In the genomic region with DNA sequence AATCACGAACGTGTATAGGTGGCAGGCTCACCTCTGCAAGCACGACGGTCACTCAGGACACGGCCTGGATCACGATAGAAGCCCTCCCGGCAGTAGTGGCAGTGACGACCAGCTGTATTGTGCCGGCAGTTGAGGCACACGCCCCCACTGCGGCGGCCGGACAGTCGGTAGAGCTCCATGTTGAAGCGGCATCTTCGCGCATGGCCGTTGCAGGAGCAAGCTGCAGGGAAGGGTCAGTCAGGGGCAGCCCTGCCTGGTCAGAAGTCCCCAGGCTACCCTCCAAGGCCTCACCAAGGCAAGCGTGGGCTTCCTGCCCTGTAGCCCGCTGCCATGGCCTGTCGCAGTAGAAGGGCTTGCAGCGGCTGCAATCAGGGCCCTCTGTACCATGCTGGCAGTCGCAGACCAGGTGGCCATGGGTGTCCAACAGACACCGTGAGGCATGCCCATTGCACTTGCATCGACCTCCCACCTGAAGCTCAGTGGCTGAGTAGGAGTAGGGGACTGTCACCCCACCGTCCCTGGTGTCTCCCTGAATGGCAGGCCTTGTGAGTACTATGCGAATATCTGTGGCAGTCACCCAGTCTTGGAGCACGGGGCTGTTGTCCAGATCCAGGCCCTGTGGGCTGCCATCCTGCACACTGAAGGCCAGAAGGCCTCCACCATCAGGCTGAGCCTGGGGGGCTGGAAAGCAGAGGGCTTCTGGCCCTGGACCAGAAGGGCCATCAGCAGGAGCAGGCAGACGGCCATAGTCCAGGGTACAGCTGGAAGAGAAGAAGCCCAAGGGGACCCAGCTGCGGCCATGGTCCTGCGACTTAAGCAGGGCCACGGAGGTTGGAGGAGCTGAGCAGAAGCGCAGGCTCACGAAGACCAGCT, we compare ENCODE assay signal across 8 mouse cellular contexts. TPM values are rescaled to one million over a fixed set of nuclear protein-coding genes. Genes with fewer than 3 reads are reported as not detected.
DNase-seq lines count a peak whose midpoint lies in the region; ATAC-seq and TF ChIP-seq lines count a peak whose summit lies in the region.

No protein-coding gene starts in this region.

- no peaks in the 10 kb centered on the region for H3K9me3 ChIP-seq in MEL (replicated peaks; ENCODE audit: insufficient read depth, low read length)
- no peaks in the 10 kb centered on the region for H3K9me3 ChIP-seq in heart, postnatal 0 days (replicated peaks; ENCODE audit: control insufficient read depth, low read length)
- H3K9me3 ChIP-seq in liver, postnatal 0 days (ENCODE audit: low read length), result no peaks in the 10 kb centered on the region

- H3K27me3 ChIP-seq in heart, adult 2 months (ENCODE audit: control insufficient read depth, insufficient read depth, low read length), result no peaks in the 10 kb centered on the region
- no peaks in the 10 kb centered on the region for H3K27me3 ChIP-seq in MEL (ENCODE audit: control insufficient read depth in 1 of 2, insufficient read depth in 2 of 2, low read length in 2 of 2)
- peaks cover 48% of the 10 kb centered on the region for H3K27me3 ChIP-seq in heart, postnatal 0 days (ENCODE audit: control insufficient read depth, insufficient read depth, low read length)
- peaks cover 32% of the 10 kb centered on the region for H3K27me3 ChIP-seq in liver, postnatal 0 days (ENCODE audit: insufficient read depth, low read length)

- intact Hi-C loops in heart, adult 2 months (cut with DNase I), result loop anchor here (1.0 kb wide), 1 partner anchor 12 kb away; the partner anchor contains the start of gene Tedc2

- WGBS in heart, adult 2 months, result 85% methylated on average over 34 of the region's 34 CpGs
- WGBS in heart, postnatal 0 days, result 79% methylated on average over 34 of the region's 34 CpGs
- 74% methylated on average over 34 of the region's 34 CpGs for WGBS in liver, postnatal 0 days (ENCODE audit: insufficient replicate concordance)

- H3K79me2 ChIP-seq in heart, adult 2 months (replicated peaks; ENCODE audit: control insufficient read depth, insufficient read depth, low read length), result no peaks in the 10 kb centered on the region
- H3K79me2 ChIP-seq in MEL (ENCODE audit: control insufficient read depth, insufficient read depth, low read length, poor library complexity), result peaks cover 31% of the 10 kb centered on the region

- no peak for TF ChIP-seq EP300 in heart, adult 2 months (IDR thresholded peaks at IDR 0.05; ENCODE audit: insufficient read depth, low read depth, low read length)
- no peak for TF ChIP-seq EP300 in MEL (IDR thresholded peaks at IDR 0.05; ENCODE audit: low read depth in 1 of 2, low read length in 2 of 2)
- TF ChIP-seq EP300 in heart, postnatal 0 days (IDR thresholded peaks at IDR 0.05; ENCODE audit: low read depth), result no peak
- TF ChIP-seq EP300 in liver, postnatal 0 days (IDR thresholded peaks at IDR 0.05; ENCODE audit: low read depth), result no peak

- no peak for DNase-seq in heart, adult 2 months
- no peak for DNase-seq in heart, adult 8-10 months (ENCODE audit: low spot score)
- no peak for DNase-seq in MEL (ENCODE audit: low read depth, low spot score)
- no peak for DNase-seq in heart, postnatal 0 days (ENCODE audit: low spot score)
- no peak for DNase-seq in liver, postnatal 0 days
- no peak for DNase-seq in spleen, postnatal 10 days (ENCODE audit: low spot score in 2 of 2)
- DNase-seq in thymus, postnatal 10 days (ENCODE audit: low spot score in 2 of 2), result no peak

- no peak overlapping the region for H3K27ac ChIP-seq in heart, adult 2 months
- H3K27ac ChIP-seq in MEL (ENCODE audit: control insufficient read depth, low read depth, low read length), result peak overlapping the region; percentile 56
- H3K27ac ChIP-seq in heart, postnatal 0 days (ENCODE audit: low read depth), result no peak overlapping the region
- H3K27ac ChIP-seq in liver, postnatal 0 days (ENCODE audit: low read depth), result peak overlapping the region; percentile 90

- no peak for TF ChIP-seq RAD21 in MEL (IDR thresholded peaks at IDR 0.05; ENCODE audit: low read depth, low read length)

- ATAC-seq in heart, postnatal 0 days (ENCODE audit: insufficient read depth, low read depth), result no peak
- ATAC-seq in liver, postnatal 0 days, result no peak
- ATAC-seq in megakaryocyte progenitor cell, adult 5-6 weeks (replicated peaks; ENCODE audit: poor library complexity), result no peak

- TF ChIP-seq CTCF in heart, adult 2 months (IDR thresholded peaks at IDR 0.05), result no peak
- no peak for TF ChIP-seq CTCF in MEL (IDR thresholded peaks at IDR 0.05 in 2 of 3, conservative IDR thresholded peaks at IDR 0.05 in 1 of 3; ENCODE audit: control insufficient read depth in 1 of 3, insufficient read depth in 1 of 3, low read depth in 2 of 3, low read length in 3 of 3, poor library complexity in 1 of 3, severe bottlenecking in 1 of 3)
- no peak for TF ChIP-seq CTCF in heart, postnatal 0 days (IDR thresholded peaks at IDR 0.05; ENCODE audit: low read depth)
- no peak for TF ChIP-seq CTCF in liver, postnatal 0 days (IDR thresholded peaks at IDR 0.05; ENCODE audit: low read depth)

- no peak for TF ChIP-seq POLR2A in heart, adult 2 months (IDR thresholded peaks at IDR 0.05; ENCODE audit: insufficient read depth, low read depth, low read length)
- no peak for TF ChIP-seq POLR2A in MEL (IDR thresholded peaks at IDR 0.05; ENCODE audit: control insufficient read depth in 1 of 2, insufficient read depth in 1 of 2, low read depth in 1 of 2, low read length in 2 of 2, poor library complexity in 1 of 2)

- peak overlapping the region; percentile 45 for H3K4me3 ChIP-seq in heart, adult 2 months
- H3K4me3 ChIP-seq in MEL (ENCODE audit: control insufficient read depth in 1 of 2, insufficient read depth in 1 of 2, low read depth in 2 of 2, low read length in 2 of 2), result peak overlapping the region; percentile 49 to 63
- H3K4me3 ChIP-seq in heart, postnatal 0 days (ENCODE audit: low read depth, low read length), result peak overlapping the region; percentile 39; the same call in 1 of the 2 replicates
- peak overlapping the region; percentile 50 for H3K4me3 ChIP-seq in liver, postnatal 0 days (ENCODE audit: low read depth, low read length)

- H3K4me1 ChIP-seq in heart, adult 2 months (ENCODE audit: control insufficient read depth, insufficient read depth, low read length), result peaks cover 21% of the 10 kb centered on the region
- peaks cover 6 to 38% of the 10 kb centered on the region in 2 experiments for H3K4me1 ChIP-seq in MEL (ENCODE audit: control insufficient read depth in 1 of 2, insufficient read depth in 2 of 2, low read length in 2 of 2)
- peaks cover 49% of the 10 kb centered on the region for H3K4me1 ChIP-seq in heart, postnatal 0 days (ENCODE audit: control insufficient read depth, insufficient read depth)
- H3K4me1 ChIP-seq in liver, postnatal 0 days (ENCODE audit: insufficient read depth), result peaks cover 89% of the 10 kb centered on the region

- H3K4me2 ChIP-seq in heart, postnatal 0 days (ENCODE audit: low read depth, low read length), result peak overlapping the region; percentile 71
- H3K4me2 ChIP-seq in liver, postnatal 0 days (ENCODE audit: low read depth, low read length), result peak overlapping the region; percentile 99

- H3K9ac ChIP-seq in heart, adult 2 months (ENCODE audit: low read depth, low read length), result peak overlapping the region; percentile 82
- peak overlapping the region; percentile 93 for H3K9ac ChIP-seq in MEL (ENCODE audit: control insufficient read depth, low read depth, low read length, poor library complexity, severe bottlenecking)
- H3K9ac ChIP-seq in heart, postnatal 0 days (replicated peaks; ENCODE audit: low read depth, low read length), result 0 out of 2 replicates have a peak overlapping the region, but pooled peaks have one; percentile 49
- H3K9ac ChIP-seq in liver, postnatal 0 days (replicated peaks), result peak overlapping the region; percentile 62

- no peaks in the 10 kb centered on the region for H3K36me3 ChIP-seq in heart, adult 2 months (ENCODE audit: control insufficient read depth, insufficient read depth, low read length)
- H3K36me3 ChIP-seq in MEL (ENCODE audit: control insufficient read depth in 1 of 2, insufficient read depth in 2 of 2, low read length in 2 of 2), result peaks cover 0 to 26% of the 10 kb centered on the region in 2 experiments; a peak in 2 of 4 replicates
- H3K36me3 ChIP-seq in heart, postnatal 0 days (replicated peaks; ENCODE audit: control insufficient read depth, insufficient read depth, low read length), result no peaks in the 10 kb centered on the region
- no peaks in the 10 kb centered on the region for H3K36me3 ChIP-seq in liver, postnatal 0 days (replicated peaks; ENCODE audit: insufficient read depth, low read length)

RNA-seq across cellular contexts. Expression of gene Ntn3, which starts 1.3 kb away (rescaled TPM):
- total RNA-seq in heart, adult 2 months (2021), result 1 to 10 TPM in 1 of 2 experiments, under 1 TPM in 1; 0.97 to 1.0 TPM
- 0.64 and 1.1 TPM in 2 replicates for polyA plus RNA-seq in heart, adult 2 months (2012; rRNA removed)
- 1 to 10 TPM in 2 of 4 experiments, under 1 TPM in 2; 0.66 to 1.5 (median 0.89) TPM for total RNA-seq in heart, adult 8-10 months (2022)
- total RNA-seq in MEL (2012; rRNA removed), result 1.7 and 2.7 TPM in 2 replicates
- polyA plus RNA-seq in MEL (2012; ENCODE audit: insufficient read depth in 1 of 2, insufficient read length in 2 of 2, low read depth in 1 of 2, low replicate concordance in 2 of 2, missing spikeins in 1 of 2), result 1 to 10 TPM in 1 of 2 experiments, not detected in 1; 2.5 TPM
- 5.1 and 7.3 TPM in 2 replicates for total RNA-seq in heart, postnatal 0 days (2014; rRNA removed; ENCODE audit: low replicate concordance)
- polyA plus RNA-seq in heart, postnatal 0 days (2015; fragmentation: Nextera tagmentation; extraction: Ambion mirVana), result 0.59 and 0.74 TPM in 2 replicates
- polyA plus RNA-seq in liver, postnatal 0 days (2015; fragmentation: Nextera tagmentation; extraction: Ambion mirVana), result 0.37 and 0.45 TPM in 2 replicates
- total RNA-seq in megakaryocyte progenitor cell, adult 5-6 weeks (2015), result 0.15 TPM in 1 of 2 replicates, not detected in the other
- total RNA-seq in megakaryocyte progenitor cell, adult 5-6 weeks (2017), result 0.12 and 0.30 TPM in 2 replicates

RNA-seq across cellular contexts. Expression of gene Tbc1d24, which starts 2.6 kb away (rescaled TPM):
- total RNA-seq in heart, adult 2 months (2021), result 10 to 100 TPM; 10.3 to 11.0 TPM
- 11.3 and 29.1 TPM in 2 replicates for polyA plus RNA-seq in heart, adult 2 months (2012; rRNA removed)
- 10 to 100 TPM; 11.5 to 14.5 (median 12.6) TPM for total RNA-seq in heart, adult 8-10 months (2022)
- total RNA-seq in MEL (2012; rRNA removed), result 21.8 and 24.3 TPM in 2 replicates
- 10 to 100 TPM; 27.3 to 34.2 TPM for polyA plus RNA-seq in MEL (2012; ENCODE audit: insufficient read depth in 1 of 2, insufficient read length in 2 of 2, low read depth in 1 of 2, low replicate concordance in 2 of 2, missing spikeins in 1 of 2)
- 9.1 and 19.3 TPM in 2 replicates for total RNA-seq in heart, postnatal 0 days (2014; rRNA removed; ENCODE audit: low replicate concordance)
- 2.8 and 2.9 TPM in 2 replicates for polyA plus RNA-seq in heart, postnatal 0 days (2015; fragmentation: Nextera tagmentation; extraction: Ambion mirVana)
- 2.0 and 4.2 TPM in 2 replicates for polyA plus RNA-seq in liver, postnatal 0 days (2015; fragmentation: Nextera tagmentation; extraction: Ambion mirVana)
- 3.6 and 6.4 TPM in 2 replicates for total RNA-seq in megakaryocyte progenitor cell, adult 5-6 weeks (2015)
- 6.4 and 6.6 TPM in 2 replicates for total RNA-seq in megakaryocyte progenitor cell, adult 5-6 weeks (2017)

RNA-seq across cellular contexts. Expression of gene Tedc2, which starts 12.6 kb away (rescaled TPM):
- total RNA-seq in heart, adult 2 months (2021), result 1 to 10 TPM; 2.0 TPM
- polyA plus RNA-seq in heart, adult 2 months (2012; rRNA removed), result 3.8 and 5.2 TPM in 2 replicates
- 1 to 10 TPM; 1.7 to 2.9 (median 2.5) TPM for total RNA-seq in heart, adult 8-10 months (2022)
- 18.5 and 22.6 TPM in 2 replicates for total RNA-seq in MEL (2012; rRNA removed)
- 10 to 100 TPM in 1 of 2 experiments, not detected in 1; 24.6 TPM for polyA plus RNA-seq in MEL (2012; ENCODE audit: insufficient read depth in 1 of 2, insufficient read length in 2 of 2, low read depth in 1 of 2, low replicate concordance in 2 of 2, missing spikeins in 1 of 2)
- total RNA-seq in heart, postnatal 0 days (2014; rRNA removed; ENCODE audit: low replicate concordance), result 12.7 and 13.6 TPM in 2 replicates
- 3.1 and 4.2 TPM in 2 replicates for polyA plus RNA-seq in heart, postnatal 0 days (2015; fragmentation: Nextera tagmentation; extraction: Ambion mirVana)
- polyA plus RNA-seq in liver, postnatal 0 days (2015; fragmentation: Nextera tagmentation; extraction: Ambion mirVana), result 6.7 and 7.4 TPM in 2 replicates
- 7.8 and 10.2 TPM in 2 replicates for total RNA-seq in megakaryocyte progenitor cell, adult 5-6 weeks (2015)
- 13.9 and 16.2 TPM in 2 replicates for total RNA-seq in megakaryocyte progenitor cell, adult 5-6 weeks (2017)

RNA-seq across cellular contexts. Expression of gene Atp6v0c, which starts 38.5 kb away (rescaled TPM):
- 100 to 1,000 TPM; 219 to 255 TPM for total RNA-seq in heart, adult 2 months (2021)
- polyA plus RNA-seq in heart, adult 2 months (2012; rRNA removed), result 732 and 788 TPM in 2 replicates
- 100 to 1,000 TPM; 224 to 240 (median 231) TPM for total RNA-seq in heart, adult 8-10 months (2022)
- 58.4 and 59.3 TPM in 2 replicates for total RNA-seq in MEL (2012; rRNA removed)
- 100 to 1,000 TPM; 125 to 515 TPM for polyA plus RNA-seq in MEL (2012; ENCODE audit: insufficient read depth in 1 of 2, insufficient read length in 2 of 2, low read depth in 1 of 2, low replicate concordance in 2 of 2, missing spikeins in 1 of 2)
- 238 and 355 TPM in 2 replicates for total RNA-seq in heart, postnatal 0 days (2014; rRNA removed; ENCODE audit: low replicate concordance)
- 552 and 570 TPM in 2 replicates for polyA plus RNA-seq in heart, postnatal 0 days (2015; fragmentation: Nextera tagmentation; extraction: Ambion mirVana)
- 422 and 445 TPM in 2 replicates for polyA plus RNA-seq in liver, postnatal 0 days (2015; fragmentation: Nextera tagmentation; extraction: Ambion mirVana)
- 405 and 437 TPM in 2 replicates for total RNA-seq in megakaryocyte progenitor cell, adult 5-6 weeks (2015)
- 109 and 145 TPM in 2 replicates for total RNA-seq in megakaryocyte progenitor cell, adult 5-6 weeks (2017)

RNA-seq across cellular contexts. Expression of gene Ccnf, which starts 43.3 kb away (rescaled TPM):
- under 1 TPM; 0.57 to 0.59 TPM for total RNA-seq in heart, adult 2 months (2021)
- polyA plus RNA-seq in heart, adult 2 months (2012; rRNA removed), result 0.44 and 0.49 TPM in 2 replicates
- under 1 TPM; 0.22 to 0.66 (median 0.40) TPM for total RNA-seq in heart, adult 8-10 months (2022)
- total RNA-seq in MEL (2012; rRNA removed), result 34.5 and 38.0 TPM in 2 replicates
- 10 to 100 TPM in 1 of 2 experiments, not detected in 1; 73.9 TPM for polyA plus RNA-seq in MEL (2012; ENCODE audit: insufficient read depth in 1 of 2, insufficient read length in 2 of 2, low read depth in 1 of 2, low replicate concordance in 2 of 2, missing spikeins in 1 of 2)
- 12.4 and 13.8 TPM in 2 replicates for total RNA-seq in heart, postnatal 0 days (2014; rRNA removed; ENCODE audit: low replicate concordance)
- polyA plus RNA-seq in heart, postnatal 0 days (2015; fragmentation: Nextera tagmentation; extraction: Ambion mirVana), result 7.2 and 7.5 TPM in 2 replicates
- polyA plus RNA-seq in liver, postnatal 0 days (2015; fragmentation: Nextera tagmentation; extraction: Ambion mirVana), result 26.2 and 29.6 TPM in 2 replicates
- total RNA-seq in megakaryocyte progenitor cell, adult 5-6 weeks (2015), result 21.2 and 22.7 TPM in 2 replicates
- total RNA-seq in megakaryocyte progenitor cell, adult 5-6 weeks (2017), result 27.4 and 40.3 TPM in 2 replicates

Comparison
In these comparisons a context has a peak if more than half of its experiments do, and no peak if none do; other contexts are left out.
1. H3K27ac ChIP-seq: peak in MEL (single experiment) and liver, postnatal 0 days (single experiment); none in heart, adult 2 months (single experiment) and heart, postnatal 0 days (single experiment).
2. Peak in every context shown above with its lines, with median percentiles within 50 percentile points of each other: H3K4me3 ChIP-seq and H3K9ac ChIP-seq.